Mouse (Mus musculus) frontal cortex, postnatal 10 days (tissue): ENCODE data around the gene Plcb1.

ENCODE experiments used
- DNase-seq, 2 experiments: peaks; one replicate each; pipeline ENCODE4 v3.0.0; 2022; ENCODE audit warnings: low spot score in 2 of 2, mixed read lengths in 1 of 2

Plcb1 gene

GRCm38 (mm10) chr2:135202390-135202789, 416.5 kb downstream of the Plcb1 start:
- no peak for DNase-seq

- DNase-seq, result no peak
Measured at GRCm38 (mm10) chr2:135204141-135205120, 418.6 kb downstream of the Plcb1 start.

GRCm38 (mm10) chr2:135208890-135209289, 423.0 kb downstream of the Plcb1 start:
- DNase-seq, result no peak

GRCm38 (mm10) chr2:135214746-135215448, 429.0 kb downstream of the Plcb1 start:
- no peak for DNase-seq

- DNase-seq, result no peak
Measured at GRCm38 (mm10) chr2:135219406-135219805, 433.5 kb downstream of the Plcb1 start.

- DNase-seq, result no peak
Measured at GRCm38 (mm10) chr2:135225604-135226025, 439.7 kb downstream of the Plcb1 start.

DNA sequence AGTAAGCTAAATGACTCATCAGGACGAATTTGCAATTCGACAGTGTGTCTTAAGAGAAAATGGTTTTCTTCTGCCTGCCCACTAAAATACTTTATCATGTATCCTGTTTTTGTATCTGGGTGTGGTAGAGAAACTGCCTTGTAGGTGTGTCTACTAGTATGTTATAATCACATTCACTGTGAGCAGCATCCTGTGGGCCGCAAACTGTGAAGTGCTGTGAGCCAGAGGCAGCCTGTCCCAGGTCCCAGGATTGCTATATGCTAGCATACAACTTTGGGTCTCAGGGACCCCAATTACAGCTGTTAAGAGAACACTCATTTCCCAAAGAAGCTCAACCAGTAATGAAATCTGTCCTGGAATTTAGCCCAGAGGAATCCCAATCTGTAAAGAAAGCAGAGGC, 444.4 kb downstream of the Plcb1 start:
- no peak for DNase-seq

DNA sequence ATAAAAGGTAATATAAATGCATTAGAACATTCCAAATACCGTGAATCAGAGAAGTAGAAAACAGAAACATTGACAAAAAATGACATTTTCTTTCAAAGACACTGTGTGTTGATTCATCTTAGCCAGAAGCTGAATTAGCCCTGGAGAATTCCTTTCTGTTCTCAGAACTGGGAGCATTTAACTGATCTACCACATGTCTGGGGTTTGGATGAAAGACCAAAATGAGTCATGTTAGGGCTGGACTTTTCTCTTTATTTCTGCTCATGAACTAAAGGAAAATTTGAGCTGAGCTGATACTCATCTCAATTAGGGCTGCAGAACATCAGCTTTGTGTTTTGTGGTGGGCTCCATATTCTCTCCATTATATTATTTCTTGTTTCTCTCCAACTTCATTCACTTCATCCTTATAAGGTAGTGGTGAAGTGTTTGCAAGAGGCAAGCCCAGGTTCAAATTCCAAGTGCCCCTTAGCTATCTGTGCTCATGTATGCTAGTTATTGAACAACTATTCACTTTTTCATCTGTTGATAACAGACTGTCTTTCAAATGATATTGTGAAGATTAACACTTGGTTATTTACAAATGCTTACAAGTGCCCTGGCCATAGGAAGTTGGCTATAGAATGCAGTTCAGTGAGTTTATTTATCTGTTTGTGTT, 456.9 kb downstream of the Plcb1 start:
- DNase-seq, result no peak

DNA sequence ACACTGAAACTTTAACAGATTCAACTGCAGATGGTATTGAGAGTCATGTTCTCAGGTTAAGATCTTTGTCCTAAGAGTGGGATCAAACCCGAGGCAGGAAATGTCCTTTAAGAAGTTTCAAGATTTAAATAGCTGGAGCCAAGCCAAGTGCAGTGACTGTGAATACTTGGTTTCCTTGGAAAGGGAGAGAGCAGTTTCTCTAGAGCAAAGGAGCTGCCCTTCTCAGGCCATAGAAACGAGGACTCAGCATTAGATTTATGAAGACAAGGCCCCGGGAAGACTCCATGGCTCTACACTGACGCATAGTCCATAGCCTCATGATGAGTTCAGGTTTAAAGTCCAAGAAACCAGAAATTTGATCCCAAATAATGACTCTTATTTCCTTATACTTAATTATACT, 457.9 kb downstream of the Plcb1 start:
- no peak for DNase-seq

DNA sequence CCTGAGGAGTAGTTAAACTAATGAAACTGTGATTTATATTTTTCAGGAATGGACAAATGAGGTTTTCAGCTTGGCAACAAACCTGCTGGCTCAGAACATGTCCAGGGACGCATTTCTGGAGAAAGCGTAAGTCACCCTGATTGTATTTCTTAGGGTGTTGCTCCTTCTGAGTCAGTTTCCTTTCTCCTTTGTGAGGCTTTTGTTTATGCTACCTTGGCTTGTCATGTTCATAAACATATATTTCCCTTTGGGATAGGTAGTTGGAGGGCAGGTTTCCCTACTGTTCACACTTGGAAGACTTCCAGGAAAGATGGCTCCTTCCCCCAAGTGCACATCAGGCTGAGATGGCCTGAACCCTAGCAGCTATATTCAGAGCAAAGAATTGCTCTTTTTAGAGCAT, 464.1 kb downstream of the Plcb1 start:
- no peak for DNase-seq

GRCm38 (mm10) chr2:135251821-135252315, 466.0 kb downstream of the Plcb1 start:
- DNase-seq, result no peak

GRCm38 (mm10) chr2:135259136-135259535, 473.3 kb downstream of the Plcb1 start:
- no peak for DNase-seq

DNA sequence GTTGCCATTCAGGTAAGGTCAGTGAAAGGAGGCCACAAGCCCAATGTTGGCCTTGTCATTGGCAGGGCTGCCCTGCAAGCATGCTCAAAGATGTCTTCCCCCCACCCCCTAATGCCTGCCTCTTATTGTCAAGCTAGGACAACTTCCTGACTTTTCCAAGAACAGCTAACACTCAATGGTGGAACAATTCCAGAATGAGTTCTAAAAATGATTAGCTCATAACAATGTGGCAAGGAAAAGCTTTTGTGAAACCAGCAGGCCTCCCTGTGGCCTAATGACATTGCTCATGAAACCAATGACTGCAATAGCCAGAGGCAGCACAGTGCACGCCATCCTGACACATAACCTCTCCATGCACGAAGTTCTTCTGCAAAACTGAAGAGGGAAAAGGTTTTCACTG, 478.1 kb downstream of the Plcb1 start:
- DNase-seq, result no peak

DNA sequence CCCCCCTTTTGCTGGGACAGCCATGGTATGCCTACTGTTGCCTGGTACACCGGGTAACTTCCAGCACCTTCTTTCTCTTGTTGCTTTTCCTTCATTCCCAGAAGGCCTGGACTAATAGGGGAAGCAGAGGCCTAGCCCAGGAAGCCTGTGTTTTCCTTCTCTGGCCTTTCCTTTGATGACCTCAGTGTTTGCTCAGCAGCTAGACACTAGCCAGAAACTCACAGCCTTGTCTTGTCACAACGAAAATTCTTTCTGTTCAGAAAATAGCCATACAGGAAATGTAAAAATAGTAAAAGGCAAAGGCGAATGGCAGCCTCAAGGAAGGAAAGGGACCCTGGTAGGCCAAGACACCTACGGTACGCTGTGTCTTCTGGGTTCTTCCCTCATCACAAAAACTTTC, 489.1 kb downstream of the Plcb1 start:
- no peak for DNase-seq

- peak in 1 of 2 experiments; percentile 16 for DNase-seq
Measured at GRCm38 (mm10) chr2:135278506-135278905, 492.6 kb downstream of the Plcb1 start.

- DNase-seq, result no peak
Measured at GRCm38 (mm10) chr2:135279026-135279425, 493.2 kb downstream of the Plcb1 start.

DNA sequence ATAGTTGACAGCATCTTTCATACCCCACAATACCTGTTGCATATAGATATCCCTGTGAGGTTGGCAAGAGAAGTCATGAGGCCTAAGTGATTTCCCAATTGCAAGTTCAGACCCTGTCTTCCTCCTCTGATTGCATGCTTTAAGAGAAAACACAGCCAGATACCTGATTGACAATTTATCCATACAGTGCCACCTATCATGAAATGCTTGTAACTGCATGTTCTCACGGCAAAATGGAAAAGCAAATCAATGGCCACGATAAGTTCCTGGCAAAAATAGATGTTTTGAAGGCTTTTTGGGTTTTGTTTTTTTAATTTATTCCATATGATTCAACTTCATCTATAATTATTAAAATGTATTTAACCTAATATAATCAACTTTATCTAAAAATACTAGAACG, 497.9 kb downstream of the Plcb1 start:
- no peak for DNase-seq

- DNase-seq, result no peak
Measured at GRCm38 (mm10) chr2:135296184-135296769, 510.4 kb downstream of the Plcb1 start.

DNA sequence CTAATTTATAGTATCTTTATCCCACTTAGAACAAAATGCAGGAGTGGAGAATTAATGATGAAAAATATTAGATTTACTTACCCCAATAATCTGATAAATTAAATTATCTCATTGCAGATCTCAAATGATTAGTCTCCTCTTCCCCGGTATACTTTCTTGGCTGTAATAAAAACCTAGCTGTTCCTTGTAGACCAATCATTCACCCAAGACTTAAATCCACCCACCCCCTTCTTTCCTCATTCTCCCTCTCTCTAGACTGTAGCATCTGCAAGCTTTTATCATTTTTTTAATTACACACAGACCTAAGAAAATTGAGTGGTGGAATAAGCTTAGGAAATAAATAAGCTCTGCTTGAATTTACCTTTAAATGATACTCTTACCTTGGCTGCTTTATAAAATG, 514.6 kb downstream of the Plcb1 start:
- DNase-seq, result no peak

DNA sequence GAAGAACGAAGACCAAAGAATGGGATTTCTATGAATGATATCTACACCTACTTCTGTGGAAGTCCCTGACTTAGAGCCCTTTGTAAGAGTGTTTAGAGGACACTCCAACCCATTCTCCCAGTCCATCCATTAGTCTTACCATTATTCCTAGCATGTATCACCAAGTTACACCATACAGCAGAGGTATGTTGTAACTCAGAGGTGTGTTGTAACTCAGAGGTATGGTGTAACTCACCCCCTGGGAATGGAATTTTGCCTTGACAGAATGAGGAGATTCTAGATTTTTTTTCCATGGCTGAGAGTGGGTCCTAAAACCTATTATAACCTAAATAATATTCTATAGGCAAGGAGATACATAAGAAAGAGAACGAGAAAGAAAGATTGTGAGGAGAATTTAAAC, 516.6 kb downstream of the Plcb1 start:
- DNase-seq, result no peak

DNA sequence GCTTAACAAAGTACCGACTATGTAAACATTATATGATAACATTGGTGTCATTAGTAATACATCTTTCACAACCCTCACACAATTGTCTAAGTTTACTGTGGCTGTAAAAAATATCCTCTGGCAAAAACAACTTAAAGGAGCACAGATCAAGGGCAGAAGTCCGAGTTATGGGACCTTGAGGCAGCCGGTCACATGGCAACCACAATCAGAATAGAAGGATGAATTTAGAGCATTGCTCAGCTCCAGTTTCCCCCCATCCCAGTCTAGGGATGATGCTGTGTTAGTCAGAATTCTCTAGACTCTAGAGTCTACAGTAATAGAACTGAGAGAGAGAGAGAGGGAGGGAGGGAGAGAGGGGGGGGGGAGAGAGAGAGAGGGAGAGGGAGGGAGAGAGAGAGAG, 519.3 kb downstream of the Plcb1 start:
- no peak for DNase-seq
